Mouse (Mus musculus): ENCODE data around the gene Top2a. TPM values are rescaled to one million over a fixed set of nuclear protein-coding genes. Genes with fewer than 3 reads are reported as not detected.
A peak's percentile ranks its signal among the peaks of the same experiment; 100 is the strongest.

Gene Top2a
- polyA plus RNA-seq, 1 experiment, result 674 TPM

GRCm38 (mm10) chr11:98983551-98983950 is 40.4 kb downstream of the Top2a start:
- H3K27me3 ChIP-seq (ENCODE audit: control insufficient read depth, insufficient read depth, low read length, poor library complexity, severe bottlenecking), result no peaks in the 10 kb centered on the region
- TF ChIP-seq CTCF (IDR thresholded peaks at IDR 0.05; ENCODE audit: low read depth, low read length) (no peak), EP300 (IDR thresholded peaks at IDR 0.05; ENCODE audit: insufficient read depth, low read depth, low read length) (no peak), POLR2A (IDR thresholded peaks at IDR 0.05; ENCODE audit: insufficient read depth, low read length) (no peak)
- H3K4me3 ChIP-seq (ENCODE audit: low read depth, low read length), result no peak overlapping the region

DNA sequence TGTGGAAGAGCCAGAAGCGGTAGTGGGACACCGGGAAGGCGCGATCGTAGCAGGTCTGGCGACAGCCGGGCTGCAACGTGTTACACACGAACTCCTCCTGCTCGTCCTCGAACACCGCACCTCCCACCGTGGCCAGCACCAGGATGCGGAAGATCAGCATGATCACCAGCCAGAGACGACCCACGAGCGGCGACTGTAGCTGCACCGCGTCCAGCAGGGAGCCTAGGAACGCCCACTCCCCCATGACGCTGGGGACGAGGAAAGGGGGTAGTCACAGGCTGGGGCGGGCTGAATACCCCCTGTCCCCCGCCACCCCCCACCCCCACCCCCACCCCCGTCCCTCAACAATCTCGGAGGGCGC is 41.2 kb downstream of the Top2a start, which contains the start of gene Gjd3:
Gene Gjd3, minus strand, starts transcription at position 244 of the 361 bp plus-strand sequence.
- Histone ChIP-seq H3K9ac (ENCODE audit: low read depth, poor library complexity, severe bottlenecking) (peak within 1 kb of the TSS; percentile 43), H3K27me3 (ENCODE audit: control insufficient read depth, insufficient read depth, low read length, poor library complexity, severe bottlenecking) (no peaks in the 10 kb centered on the region), H3K4me1 (ENCODE audit: control insufficient read depth, insufficient read depth, low read length) (peaks cover 3% of the 10 kb centered on the region), H3K27ac (ENCODE audit: insufficient read depth, low read length) (no peak within 1 kb of the TSS), H3K4me3 (ENCODE audit: low read depth, low read length) (peak within 1 kb of the TSS; percentile 60), H3K9me3 (replicated peaks; ENCODE audit: control insufficient read depth, insufficient read depth, low read length, poor library complexity, severe bottlenecking) (no peaks in the 10 kb centered on the region), H3K36me3 (ENCODE audit: control insufficient read depth, insufficient read depth, low read length, poor library complexity, severe bottlenecking) (no peaks in the 10 kb centered on the region)
- TF ChIP-seq CTCF (IDR thresholded peaks at IDR 0.05; ENCODE audit: low read depth, low read length), result no peak
- TF ChIP-seq EP300 (IDR thresholded peaks at IDR 0.05; ENCODE audit: insufficient read depth, low read depth, low read length), result no peak
- TF ChIP-seq POLR2A (IDR thresholded peaks at IDR 0.05; ENCODE audit: insufficient read depth, low read length), result no peak

More at GRCm38 (mm10) chr11:98983551-98983950, 40.4 kb downstream of the Top2a start:
- Histone ChIP-seq H3K9ac (ENCODE audit: low read depth, poor library complexity, severe bottlenecking) (no peak overlapping the region; the same call in 1 of the 2 replicates), H3K4me1 (ENCODE audit: control insufficient read depth, insufficient read depth, low read length) (peaks cover 3% of the 10 kb centered on the region), H3K36me3 (ENCODE audit: control insufficient read depth, insufficient read depth, low read length, poor library complexity, severe bottlenecking) (no peaks in the 10 kb centered on the region), H3K9me3 (replicated peaks; ENCODE audit: control insufficient read depth, insufficient read depth, low read length, poor library complexity, severe bottlenecking) (no peaks in the 10 kb centered on the region), H3K27ac (ENCODE audit: insufficient read depth, low read length) (no peak overlapping the region)

GRCm38 (mm10) chr11:98981997-98982772 is 41.8 kb downstream of the Top2a start:
- H3K27ac ChIP-seq (ENCODE audit: insufficient read depth, low read length), result no peak overlapping the region

DNA sequence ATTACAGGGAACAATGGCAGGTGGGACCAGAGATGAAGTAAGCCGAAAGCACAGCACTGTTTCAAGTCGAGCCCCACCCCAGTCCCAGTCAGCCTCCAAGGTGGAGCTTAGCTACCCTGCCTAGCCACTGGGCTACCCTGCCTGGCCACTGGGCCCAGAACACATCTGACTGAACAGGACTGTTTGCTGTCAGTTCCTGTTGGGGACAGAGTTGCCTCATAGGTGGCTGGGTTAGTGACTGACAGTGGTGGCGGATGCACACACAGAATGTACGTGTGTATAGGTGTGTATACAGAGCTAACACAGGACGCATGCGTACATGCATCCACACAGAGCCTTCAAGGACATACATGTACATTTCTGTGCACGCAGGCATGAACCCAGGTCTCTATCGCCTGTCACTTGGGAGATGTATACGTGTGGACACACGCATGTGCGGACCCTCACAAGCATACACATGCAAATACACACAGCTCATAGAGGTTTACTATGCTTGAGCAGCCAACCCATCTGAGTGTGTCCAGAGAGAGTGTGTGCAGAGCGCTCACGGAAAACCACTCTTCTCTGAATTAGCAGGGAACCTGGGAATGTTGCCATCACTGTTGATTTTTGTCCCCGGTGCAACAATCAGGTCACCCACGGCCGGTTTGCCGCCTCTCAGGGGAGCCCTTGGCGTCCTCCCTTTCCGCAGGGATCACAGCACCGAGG is 42.5 kb downstream of the Top2a start:
- no peaks in the 10 kb centered on the region for H3K36me3 ChIP-seq (ENCODE audit: control insufficient read depth, insufficient read depth, low read length, poor library complexity, severe bottlenecking)
- peak overlapping the region; percentile 60 for H3K4me3 ChIP-seq (ENCODE audit: low read depth, low read length)
- H3K9me3 ChIP-seq (replicated peaks; ENCODE audit: control insufficient read depth, insufficient read depth, low read length, poor library complexity, severe bottlenecking), result no peaks in the 10 kb centered on the region
- no peaks in the 10 kb centered on the region for H3K27me3 ChIP-seq (ENCODE audit: control insufficient read depth, insufficient read depth, low read length, poor library complexity, severe bottlenecking)
- H3K9ac ChIP-seq (ENCODE audit: low read depth, poor library complexity, severe bottlenecking), result peak overlapping the region; percentile 43
- peaks cover 3% of the 10 kb centered on the region for H3K4me1 ChIP-seq (ENCODE audit: control insufficient read depth, insufficient read depth, low read length)
- TF ChIP-seq EP300 (IDR thresholded peaks at IDR 0.05; ENCODE audit: insufficient read depth, low read depth, low read length) (no peak), POLR2A (IDR thresholded peaks at IDR 0.05; ENCODE audit: insufficient read depth, low read length) (no peak), CTCF (IDR thresholded peaks at IDR 0.05; ENCODE audit: low read depth, low read length) (no peak)
- no peak overlapping the region for H3K27ac ChIP-seq (ENCODE audit: insufficient read depth, low read length)

More at GRCm38 (mm10) chr11:98981997-98982772, 41.8 kb downstream of the Top2a start:
- no peaks in the 10 kb centered on the region for H3K27me3 ChIP-seq (ENCODE audit: control insufficient read depth, insufficient read depth, low read length, poor library complexity, severe bottlenecking)
- peak overlapping the region; percentile 43 for H3K9ac ChIP-seq (ENCODE audit: low read depth, poor library complexity, severe bottlenecking)
- H3K4me1 ChIP-seq (ENCODE audit: control insufficient read depth, insufficient read depth, low read length), result peaks cover 3% of the 10 kb centered on the region
- H3K9me3 ChIP-seq (replicated peaks; ENCODE audit: control insufficient read depth, insufficient read depth, low read length, poor library complexity, severe bottlenecking), result no peaks in the 10 kb centered on the region
- peak overlapping the region; percentile 60 for H3K4me3 ChIP-seq (ENCODE audit: low read depth, low read length)
- TF ChIP-seq CTCF (IDR thresholded peaks at IDR 0.05; ENCODE audit: low read depth, low read length), result peak; percentile 50
- TF ChIP-seq EP300 (IDR thresholded peaks at IDR 0.05; ENCODE audit: insufficient read depth, low read depth, low read length), result no peak
- TF ChIP-seq POLR2A (IDR thresholded peaks at IDR 0.05; ENCODE audit: insufficient read depth, low read length), result no peak
- H3K36me3 ChIP-seq (ENCODE audit: control insufficient read depth, insufficient read depth, low read length, poor library complexity, severe bottlenecking), result no peaks in the 10 kb centered on the region

DNA sequence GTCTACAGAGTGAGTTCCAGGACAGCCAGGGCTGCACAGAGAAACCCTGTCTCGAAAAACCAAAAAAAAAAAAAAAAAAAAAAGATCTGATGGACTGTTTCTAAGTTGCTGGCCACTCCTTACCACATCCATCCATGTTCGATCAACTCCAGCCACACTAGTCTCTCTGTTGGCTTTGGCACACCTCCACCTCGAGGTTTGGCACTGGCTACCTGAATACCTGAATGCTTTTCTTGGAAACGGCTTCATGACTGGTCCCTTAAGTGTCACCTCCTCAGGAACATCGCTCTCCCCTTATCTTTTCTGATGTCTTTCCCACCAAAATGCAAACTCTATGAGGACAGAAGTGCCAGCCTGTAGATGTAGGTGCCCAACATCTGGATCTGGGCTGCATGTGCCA is 44.6 kb downstream of the Top2a start:
- TF ChIP-seq EP300 (IDR thresholded peaks at IDR 0.05; ENCODE audit: insufficient read depth, low read depth, low read length) (no peak), CTCF (IDR thresholded peaks at IDR 0.05; ENCODE audit: low read depth, low read length) (no peak), POLR2A (IDR thresholded peaks at IDR 0.05; ENCODE audit: insufficient read depth, low read length) (no peak)
- no peak overlapping the region for H3K27ac ChIP-seq (ENCODE audit: insufficient read depth, low read length)
- no peaks in the 10 kb centered on the region for H3K27me3 ChIP-seq (ENCODE audit: control insufficient read depth, insufficient read depth, low read length, poor library complexity, severe bottlenecking)
- H3K4me3 ChIP-seq (ENCODE audit: low read depth, low read length), result no peak overlapping the region
- H3K4me1 ChIP-seq (ENCODE audit: control insufficient read depth, insufficient read depth, low read length), result peaks cover 5% of the 10 kb centered on the region
- 0 out of 2 replicates have a peak, but pooled peaks cover under 1% of the 10 kb centered on the region for H3K36me3 ChIP-seq (ENCODE audit: control insufficient read depth, insufficient read depth, low read length, poor library complexity, severe bottlenecking)
- H3K9ac ChIP-seq (ENCODE audit: low read depth, poor library complexity, severe bottlenecking), result no peak overlapping the region
- H3K9me3 ChIP-seq (replicated peaks; ENCODE audit: control insufficient read depth, insufficient read depth, low read length, poor library complexity, severe bottlenecking), result no peaks in the 10 kb centered on the region

Measured in ES-Bruce4 (cell line).